Mouse (Mus musculus) adrenal gland, postnatal 4 days (tissue): ENCODE measurements around the gene Cdyl. TPM values are rescaled to one million over a fixed set of nuclear protein-coding genes. Genes with fewer than 3 reads are reported as not detected.
"Not testable (repeated sequence)": the region's sequence is repeated elsewhere in the genome, so short reads cannot be mapped to it uniquely, and the experiment has no call there.

ENCODE experiments used
- DNase-seq, 2 experiments: peaks; one replicate each; pipeline ENCODE4 v3.0.0; 2021 to 2022; ENCODE audit warnings: low spot score in 2 of 2, mixed read lengths in 2 of 2
- total RNA-seq, 2 experiments: library from RNA; stranded (reverse); gene quantifications; 2 replicates each; pipeline ENCODE4 v1.2.3; 2021

Gene Cdyl
- total RNA-seq, 2 experiments from 2014 or later, result 33.2 to 37.4 TPM

- DNase-seq, result no peak
Measured at GRCm38 (mm10) chr13:35832676-35833075, 173.0 kb downstream of the Cdyl start.

- no peak for DNase-seq
Measured at GRCm38 (mm10) chr13:35833941-35834340, 174.3 kb downstream of the Cdyl start.

- DNase-seq, result no peak
Measured at GRCm38 (mm10) chr13:35835669-35836068, 176.0 kb downstream of the Cdyl start.

GRCm38 (mm10) chr13:35836501-35836900 lies 176.9 kb downstream of the Cdyl start:
- DNase-seq, result not testable (repeated sequence)

- DNase-seq, result no peak
Measured at GRCm38 (mm10) chr13:35840102-35840501, 180.5 kb downstream of the Cdyl start.

- no peak for DNase-seq
Measured at GRCm38 (mm10) chr13:35843383-35843782, 183.8 kb downstream of the Cdyl start.

GRCm38 (mm10) chr13:35845306-35845705 lies 185.7 kb downstream of the Cdyl start:
- no peak for DNase-seq

GRCm38 (mm10) chr13:35848694-35849093 lies 189.1 kb downstream of the Cdyl start:
- DNase-seq, result no peak

GRCm38 (mm10) chr13:35851581-35851980 lies 191.9 kb downstream of the Cdyl start:
- no peak for DNase-seq

GRCm38 (mm10) chr13:35852851-35853575 lies 193.4 kb downstream of the Cdyl start:
- DNase-seq, result no peak

- DNase-seq, result no peak
Measured at GRCm38 (mm10) chr13:35857486-35857885, 197.9 kb downstream of the Cdyl start.

- DNase-seq, result no peak
Measured at GRCm38 (mm10) chr13:35860916-35861315, 201.3 kb downstream of the Cdyl start.

- no peak for DNase-seq
Measured at GRCm38 (mm10) chr13:35870659-35871058, 211.0 kb downstream of the Cdyl start.

GRCm38 (mm10) chr13:35871107-35871506 lies 211.5 kb downstream of the Cdyl start:
- no peak for DNase-seq

GRCm38 (mm10) chr13:35875396-35875795 lies 215.8 kb downstream of the Cdyl start:
- DNase-seq, result no peak

GRCm38 (mm10) chr13:35878282-35878681 lies 218.6 kb downstream of the Cdyl start:
- DNase-seq, result no peak

GRCm38 (mm10) chr13:35879068-35879467 lies 219.4 kb downstream of the Cdyl start:
- no peak for DNase-seq

- no peak for DNase-seq
Measured at GRCm38 (mm10) chr13:35879519-35879918, 219.9 kb downstream of the Cdyl start.

GRCm38 (mm10) chr13:35880555-35881046 lies 221.0 kb downstream of the Cdyl start:
- DNase-seq, result no peak

- DNase-seq, result peak; percentile 26 to 53
Measured at GRCm38 (mm10) chr13:35886121-35886725, 226.6 kb downstream of the Cdyl start.

- no peak for DNase-seq
Measured at GRCm38 (mm10) chr13:35892866-35893265, 233.2 kb downstream of the Cdyl start.

GRCm38 (mm10) chr13:35905378-35905777 lies 245.7 kb downstream of the Cdyl start:
- no peak for DNase-seq
